Mouse (Mus musculus): ENCODE results near the gene Lin37. TPM values are rescaled to one million over a fixed set of nuclear protein-coding genes. Genes with fewer than 3 reads are reported as not detected.

Gene Lin37
- 36.9 and 38.5 TPM in 2 replicates for polyA plus RNA-seq (2014; fragmentation: Nextera tagmentation; extraction: Ambion mirVana)

- Histone ChIP-seq H3K27ac (ENCODE audit: low read depth) (no peak within 1 kb of the TSS; the same call in 1 of the 2 replicates), H3K4me3 (ENCODE audit: low read depth, low read length) (peak within 1 kb of the TSS; percentile 70), H3K9me3 (ENCODE audit: control insufficient read depth, low read length) (no peaks in the 10 kb centered on the region), H3K36me3 (ENCODE audit: control insufficient read depth, insufficient read depth, low read length) (peaks cover 29% of the 10 kb centered on the region), H3K9ac (ENCODE audit: low read length) (peak within 1 kb of the TSS; percentile 60), H3K4me1 (replicated peaks; ENCODE audit: control insufficient read depth, insufficient read depth, low read length) (peaks cover 16% of the 10 kb centered on the region; the same call in 1 of the 2 replicates), H3K4me2 (ENCODE audit: low read length) (peak within 1 kb of the TSS; percentile 91), H3K27me3 (replicated peaks; ENCODE audit: control insufficient read depth, insufficient read depth, low read length) (no peaks in the 10 kb centered on the region)
- peak; percentile 91 for DNase-seq (ENCODE audit: low spot score)
- ATAC-seq (replicated peaks; ENCODE audit: low FRiP score, low TSS enrichment, low read depth), result peak; percentile 79
- 1% methylated on average over 20 of the region's 20 CpGs for WGBS
These were observed at the start of gene Lin37 for GRCm38 (mm10) chr7:30559443-30559954. Lin37 (minus strand) TSS chr7:30559838.

GRCm38 (mm10) chr7:30608476-30608875 lies 48.8 kb upstream of the Lin37 start:
- H3K4me1 ChIP-seq (replicated peaks; ENCODE audit: control insufficient read depth, insufficient read depth, low read length), result no peaks in the 10 kb centered on the region
- DNase-seq (ENCODE audit: low spot score) (no peak), ATAC-seq (replicated peaks; ENCODE audit: low FRiP score, low TSS enrichment, low read depth) (no peak)
- WGBS, result 45% methylated on average over 16 of the region's 16 CpGs
- no peaks in the 10 kb centered on the region for H3K9me3 ChIP-seq (ENCODE audit: control insufficient read depth, low read length)
- no peak overlapping the region for H3K9ac ChIP-seq (ENCODE audit: low read length)
- H3K27ac ChIP-seq (ENCODE audit: low read depth), result no peak overlapping the region
- no peaks in the 10 kb centered on the region for H3K36me3 ChIP-seq (ENCODE audit: control insufficient read depth, insufficient read depth, low read length)
- H3K4me2 ChIP-seq (ENCODE audit: low read length), result no peak overlapping the region
- H3K4me3 ChIP-seq (ENCODE audit: low read depth, low read length), result no peak overlapping the region
- H3K27me3 ChIP-seq (replicated peaks; ENCODE audit: control insufficient read depth, insufficient read depth, low read length), result no peaks in the 10 kb centered on the region

GRCm38 (mm10) chr7:30607706-30608309 lies 48.2 kb upstream of the Lin37 start:
- Histone ChIP-seq H3K36me3 (ENCODE audit: control insufficient read depth, insufficient read depth, low read length) (no peaks in the 10 kb centered on the region), H3K4me1 (replicated peaks; ENCODE audit: control insufficient read depth, insufficient read depth, low read length) (no peaks in the 10 kb centered on the region), H3K9me3 (ENCODE audit: control insufficient read depth, low read length) (no peaks in the 10 kb centered on the region), H3K4me2 (ENCODE audit: low read length) (no peak overlapping the region), H3K27me3 (replicated peaks; ENCODE audit: control insufficient read depth, insufficient read depth, low read length) (no peaks in the 10 kb centered on the region), H3K27ac (ENCODE audit: low read depth) (no peak overlapping the region), H3K4me3 (ENCODE audit: low read depth, low read length) (no peak overlapping the region), H3K9ac (ENCODE audit: low read length) (no peak overlapping the region)
- DNase-seq (ENCODE audit: low spot score) (peak; percentile 72), ATAC-seq (replicated peaks; ENCODE audit: low FRiP score, low TSS enrichment, low read depth) (no peak)
- 26% methylated on average over 8 of the region's 8 CpGs for WGBS

GRCm38 (mm10) chr7:30604944-30605343 lies 45.3 kb upstream of the Lin37 start:
- Histone ChIP-seq H3K27ac (ENCODE audit: low read depth) (no peak overlapping the region), H3K4me1 (replicated peaks; ENCODE audit: control insufficient read depth, insufficient read depth, low read length) (no peaks in the 10 kb centered on the region), H3K4me3 (ENCODE audit: low read depth, low read length) (no peak overlapping the region), H3K27me3 (replicated peaks; ENCODE audit: control insufficient read depth, insufficient read depth, low read length) (no peaks in the 10 kb centered on the region), H3K9ac (ENCODE audit: low read length) (no peak overlapping the region), H3K36me3 (ENCODE audit: control insufficient read depth, insufficient read depth, low read length) (no peaks in the 10 kb centered on the region), H3K9me3 (ENCODE audit: control insufficient read depth, low read length) (no peaks in the 10 kb centered on the region), H3K4me2 (ENCODE audit: low read length) (no peak overlapping the region)
- ATAC-seq (replicated peaks; ENCODE audit: low FRiP score, low TSS enrichment, low read depth) (no peak), DNase-seq (ENCODE audit: low spot score) (no peak)
- 87% methylated on average over 8 of the region's 8 CpGs for WGBS

- Histone ChIP-seq H3K9ac (ENCODE audit: low read length) (no peak overlapping the region), H3K4me2 (ENCODE audit: low read length) (no peak overlapping the region), H3K36me3 (ENCODE audit: control insufficient read depth, insufficient read depth, low read length) (no peaks in the 10 kb centered on the region), H3K4me3 (ENCODE audit: low read depth, low read length) (no peak overlapping the region), H3K27me3 (replicated peaks; ENCODE audit: control insufficient read depth, insufficient read depth, low read length) (no peaks in the 10 kb centered on the region), H3K4me1 (replicated peaks; ENCODE audit: control insufficient read depth, insufficient read depth, low read length) (no peaks in the 10 kb centered on the region), H3K9me3 (ENCODE audit: control insufficient read depth, low read length) (no peaks in the 10 kb centered on the region), H3K27ac (ENCODE audit: low read depth) (no peak overlapping the region)
- no peak for ATAC-seq (replicated peaks; ENCODE audit: low FRiP score, low TSS enrichment, low read depth)
- 53% methylated on average over 8 of the region's 8 CpGs for WGBS
- DNase-seq (ENCODE audit: low spot score), result no peak
These were observed 44.8 kb upstream of the Lin37 start for GRCm38 (mm10) chr7:30604424-30604823.

GRCm38 (mm10) chr7:30602583-30602982 lies 42.9 kb upstream of the Lin37 start:
- H3K27ac ChIP-seq (ENCODE audit: low read depth), result no peak overlapping the region
- DNase-seq (ENCODE audit: low spot score) (peak; percentile 69), ATAC-seq (replicated peaks; ENCODE audit: low FRiP score, low TSS enrichment, low read depth) (peak; percentile 51; the same call in 1 of the 2 replicates)
- no peaks in the 10 kb centered on the region for H3K36me3 ChIP-seq (ENCODE audit: control insufficient read depth, insufficient read depth, low read length)
- no peak overlapping the region for H3K4me3 ChIP-seq (ENCODE audit: low read depth, low read length)
- H3K9me3 ChIP-seq (ENCODE audit: control insufficient read depth, low read length), result no peaks in the 10 kb centered on the region
- WGBS, result 20% methylated on average over 3 of the region's 3 CpGs
- no peaks in the 10 kb centered on the region for H3K4me1 ChIP-seq (replicated peaks; ENCODE audit: control insufficient read depth, insufficient read depth, low read length)
- no peak overlapping the region for H3K9ac ChIP-seq (ENCODE audit: low read length)
- no peaks in the 10 kb centered on the region for H3K27me3 ChIP-seq (replicated peaks; ENCODE audit: control insufficient read depth, insufficient read depth, low read length)
- H3K4me2 ChIP-seq (ENCODE audit: low read length), result no peak overlapping the region

GRCm38 (mm10) chr7:30600651-30601050 lies 41.0 kb upstream of the Lin37 start:
- ATAC-seq (replicated peaks; ENCODE audit: low FRiP score, low TSS enrichment, low read depth), result no peak
- Histone ChIP-seq H3K27me3 (replicated peaks; ENCODE audit: control insufficient read depth, insufficient read depth, low read length) (no peaks in the 10 kb centered on the region), H3K4me2 (ENCODE audit: low read length) (no peak overlapping the region), H3K36me3 (ENCODE audit: control insufficient read depth, insufficient read depth, low read length) (no peaks in the 10 kb centered on the region), H3K4me1 (replicated peaks; ENCODE audit: control insufficient read depth, insufficient read depth, low read length) (no peaks in the 10 kb centered on the region), H3K4me3 (ENCODE audit: low read depth, low read length) (no peak overlapping the region), H3K27ac (ENCODE audit: low read depth) (no peak overlapping the region), H3K9me3 (ENCODE audit: control insufficient read depth, low read length) (no peaks in the 10 kb centered on the region), H3K9ac (ENCODE audit: low read length) (no peak overlapping the region)
- no peak for DNase-seq (ENCODE audit: low spot score)
- 65% methylated on average over 7 of the region's 7 CpGs for WGBS

- Histone ChIP-seq H3K4me1 (replicated peaks; ENCODE audit: control insufficient read depth, insufficient read depth, low read length) (no peaks in the 10 kb centered on the region), H3K9me3 (ENCODE audit: control insufficient read depth, low read length) (no peaks in the 10 kb centered on the region), H3K4me2 (ENCODE audit: low read length) (no peak overlapping the region), H3K27me3 (replicated peaks; ENCODE audit: control insufficient read depth, insufficient read depth, low read length) (no peaks in the 10 kb centered on the region), H3K9ac (ENCODE audit: low read length) (no peak overlapping the region), H3K36me3 (ENCODE audit: control insufficient read depth, insufficient read depth, low read length) (no peaks in the 10 kb centered on the region), H3K27ac (ENCODE audit: low read depth) (no peak overlapping the region), H3K4me3 (ENCODE audit: low read depth, low read length) (no peak overlapping the region)
- WGBS, result 1% methylated on average over 16 of the region's 16 CpGs
- DNase-seq (ENCODE audit: low spot score) (peak; percentile 88), ATAC-seq (replicated peaks; ENCODE audit: low FRiP score, low TSS enrichment, low read depth) (peak; percentile 94)
These were observed 40.3 kb upstream of the Lin37 start for GRCm38 (mm10) chr7:30599933-30600353.

GRCm38 (mm10) chr7:30598786-30599185 lies 39.1 kb upstream of the Lin37 start, which contains the start of gene Zbtb32:
Zbtb32 (minus strand) TSS chr7:30598909.
- no peaks in the 10 kb centered on the region for H3K9me3 ChIP-seq (ENCODE audit: control insufficient read depth, low read length)
- DNase-seq (ENCODE audit: low spot score) (no peak), ATAC-seq (replicated peaks; ENCODE audit: low FRiP score, low TSS enrichment, low read depth) (no peak)
- WGBS, result 94% methylated on average over 12 of the region's 12 CpGs
- no peak within 1 kb of the TSS for H3K9ac ChIP-seq (ENCODE audit: low read length)
- no peak within 1 kb of the TSS for H3K4me2 ChIP-seq (ENCODE audit: low read length)
- no peaks in the 10 kb centered on the region for H3K36me3 ChIP-seq (ENCODE audit: control insufficient read depth, insufficient read depth, low read length)
- H3K4me3 ChIP-seq (ENCODE audit: low read depth, low read length), result no peak within 1 kb of the TSS
- no peak within 1 kb of the TSS for H3K27ac ChIP-seq (ENCODE audit: low read depth)
- H3K4me1 ChIP-seq (replicated peaks; ENCODE audit: control insufficient read depth, insufficient read depth, low read length), result no peaks in the 10 kb centered on the region
- H3K27me3 ChIP-seq (replicated peaks; ENCODE audit: control insufficient read depth, insufficient read depth, low read length), result no peaks in the 10 kb centered on the region

Measured in intestine, embryonic 14.5 days (tissue).